Mouse (Mus musculus) CH12.LX (cell line): Measurements from ENCODE around the gene Syne3.

ENCODE experiments used
- BHLHE40 ChIP-seq: IDR thresholded peaks from 2 replicates; pipeline ENCODE4 v1.6.1; 2011; ENCODE audit warnings: mild to moderate bottlenecking, low read depth, low read length, improper control_type of control experiment
- ETS1 ChIP-seq: conservative IDR thresholded peaks from 2 replicates; pipeline ENCODE4 v1.6.1; 2012; ENCODE audit warnings: low read depth, mild to moderate bottlenecking, inconsistent platforms, low read length, improper control_type of control experiment, moderate library complexity
- MAZ ChIP-seq: IDR thresholded peaks from 2 replicates; pipeline ENCODE4 v1.6.1; 2012; ENCODE audit warnings: low read depth, mild to moderate bottlenecking, inconsistent platforms, low read length, improper control_type of control experiment, moderate library complexity

DNA sequence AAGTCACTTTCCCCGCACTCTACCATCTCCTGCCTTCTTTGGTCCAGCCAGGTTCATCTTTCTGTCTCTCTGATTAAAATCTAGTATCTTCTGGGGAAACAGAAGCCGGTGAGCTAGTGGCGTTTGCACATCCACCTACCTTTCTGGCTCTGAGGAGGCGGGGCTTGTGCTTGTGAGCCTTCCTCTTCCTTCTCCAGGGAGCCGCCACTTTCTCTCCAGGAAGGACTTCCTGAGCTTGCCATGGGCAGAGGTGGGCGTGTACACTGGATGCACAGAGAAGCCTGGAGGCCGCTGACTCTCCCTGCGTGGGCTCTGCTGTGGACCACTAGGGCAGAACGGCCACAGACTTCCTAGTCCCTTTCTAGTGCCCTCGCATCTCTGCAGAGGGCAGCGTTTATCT, 110.4 kb downstream of the Syne3 start:
- TF ChIP-seq BHLHE40: no peak
- TF ChIP-seq ETS1: no peak
- TF ChIP-seq MAZ: no peak
